Mouse (Mus musculus) heart, adult 8-10 months (tissue): ENCODE measurements around the gene Cyb561a3. TPM values are rescaled to one million over a fixed set of nuclear protein-coding genes. Genes with fewer than 3 reads are reported as not detected.
"Not testable (repeated sequence)": the region's sequence is repeated elsewhere in the genome, so short reads cannot be mapped to it uniquely, and the experiment has no call there.

Source experiments
- DNase-seq: peaks from one replicate; pipeline ENCODE4 v3.0.0; 2022; ENCODE audit warnings: low spot score
- total RNA-seq, 4 experiments: library from RNA; stranded (reverse); gene quantifications; 2 replicates each; pipeline ENCODE4 v1.2.4; 2022

The Cyb561a3 gene
- total RNA-seq: 10 to 100 TPM; 11.1 to 12.9 (median 12.0) TPM

- DNase-seq: peak; percentile 95
Observed at GRCm38 (mm10) chr19:10576690-10577561, at the start of gene Cyb561a3, which contains the start of gene Tmem138. Gene Cyb561a3 (plus strand): TSS chr19:10577172. Gene Tmem138 (minus strand): TSS chr19:10577362.

- no peak for DNase-seq
Observed at GRCm38 (mm10) chr19:10530082-10530481, 46.9 kb upstream of the Cyb561a3 start.

GRCm38 (mm10) chr19:10539454-10539853 lies 37.5 kb upstream of the Cyb561a3 start:
- DNase-seq: no peak

- peak; percentile 81 for DNase-seq
Observed at GRCm38 (mm10) chr19:10555624-10556510, 21.1 kb upstream of the Cyb561a3 start, which contains the start of gene Tmem216. Gene Tmem216 (minus strand): TSS chr19:10556238.

- DNase-seq: no peak
Observed at GRCm38 (mm10) chr19:10557001-10557400, 20.0 kb upstream of the Cyb561a3 start.

- DNase-seq: no peak
Observed at GRCm38 (mm10) chr19:10557430-10557829, 19.5 kb upstream of the Cyb561a3 start.

- not testable (repeated sequence) for DNase-seq
Observed at GRCm38 (mm10) chr19:10557837-10558375, 19.1 kb upstream of the Cyb561a3 start.

- DNase-seq: peak; percentile 21
Observed at GRCm38 (mm10) chr19:10560108-10560507, 16.9 kb upstream of the Cyb561a3 start.

GRCm38 (mm10) chr19:10561558-10562314 lies 15.2 kb upstream of the Cyb561a3 start:
- DNase-seq: peak; percentile 73

GRCm38 (mm10) chr19:10562351-10562750 lies 14.6 kb upstream of the Cyb561a3 start:
- DNase-seq: no peak

GRCm38 (mm10) chr19:10564278-10564677 lies 12.7 kb upstream of the Cyb561a3 start:
- DNase-seq: no peak

- DNase-seq: no peak
Observed at GRCm38 (mm10) chr19:10565217-10565616, 11.8 kb upstream of the Cyb561a3 start.

- no peak for DNase-seq
Observed at GRCm38 (mm10) chr19:10569627-10570026, 7.3 kb upstream of the Cyb561a3 start.

- DNase-seq: no peak
Observed at GRCm38 (mm10) chr19:10580102-10580501, 3.1 kb downstream of the Cyb561a3 start.

- no peak for DNase-seq
Observed at GRCm38 (mm10) chr19:10580761-10581160, 3.8 kb downstream of the Cyb561a3 start.

- DNase-seq: no peak
Observed at GRCm38 (mm10) chr19:10581984-10582383, 5.0 kb downstream of the Cyb561a3 start.

GRCm38 (mm10) chr19:10583550-10584146 lies 6.7 kb downstream of the Cyb561a3 start:
- no peak for DNase-seq

- DNase-seq: no peak
Observed at GRCm38 (mm10) chr19:10585112-10585511, 8.1 kb downstream of the Cyb561a3 start.

GRCm38 (mm10) chr19:10587231-10587630 lies 10.3 kb downstream of the Cyb561a3 start:
- DNase-seq: no peak

GRCm38 (mm10) chr19:10589127-10589857 lies 12.3 kb downstream of the Cyb561a3 start:
- DNase-seq: no peak
